Mouse (Mus musculus) monocyte, adult 59 days (primary cell): ENCODE measurements around the gene Il34. TPM values are rescaled to one million over a fixed set of nuclear protein-coding genes. Genes with fewer than 3 reads are reported as not detected.

ENCODE experiments used
- total RNA-seq, 2 experiments: library from RNA; stranded (reverse); gene quantifications; one replicate each; pipeline ENCODE4 v1.2.4; 2023

The Il34 gene
- total RNA-seq = not detected

GRCm38 (mm10) chr8:110805669-110806068 is at the start of gene Il34:
TSS of gene Il34 (minus strand) at chr8:110805924.

GRCm38 (mm10) chr8:110846405-110847170 is 40.9 kb upstream of the Il34 start, which contains the start of the genes Cog4 and Sf3b3:
TSS of gene Cog4 (plus strand) at chr8:110846600.
TSS of gene Sf3b3 (minus strand) at chr8:110846787.

GRCm38 (mm10) chr8:110720685-110721598 is 84.8 kb downstream of the Il34 start, which contains the start of gene Mtss1l:
TSS of gene Mtss1l (plus strand) at chr8:110721476.

Other genes with a start within 250 kb of the Il34 start
- gene Vac14, start 187.3 kb downstream of the Il34 start, total RNA-seq = 10 to 100 TPM; 65.1 to 66.7 TPM
- 1 to 10 TPM; 2.6 to 3.4 TPM for gene Mtss1l, start 84.4 kb downstream of the Il34 start, total RNA-seq
- gene Cog4, start 40.7 kb upstream of the Il34 start, total RNA-seq = 10 to 100 TPM; 37.8 to 55.2 TPM
- gene Sf3b3, start 40.9 kb upstream of the Il34 start, total RNA-seq = 10 to 100 TPM; 79.1 to 85.2 TPM
- gene Fuk, start 96.6 kb upstream of the Il34 start, total RNA-seq = 1 to 10 TPM; 6.4 to 7.0 TPM
- gene St3gal2, start 114.0 kb upstream of the Il34 start, total RNA-seq = 10 to 100 TPM; 31.1 to 34.4 TPM
- gene Ddx19a, start 191.9 kb upstream of the Il34 start, total RNA-seq = 10 to 100 TPM; 45.1 to 45.9 TPM
- gene Ddx19b, start 225.8 kb upstream of the Il34 start, total RNA-seq = 1 to 10 TPM; 8.2 to 8.6 TPM
- gene Aars, start 227.2 kb upstream of the Il34 start, total RNA-seq = 10 to 100 TPM; 20.8 to 23.0 TPM